Mouse (Mus musculus): ENCODE results near the gene Cflar.
A peak's percentile ranks its signal among the peaks of the same experiment; 100 is the strongest.

Cflar gene

GRCm38 (mm10) chr1:58712076-58713061 lies 1.1 kb downstream of the Cflar start:
- DNase-seq (ENCODE audit: low spot score in 2 of 2): no peak

- peak in 1 of 2 experiments; percentile 36 for DNase-seq (ENCODE audit: low spot score in 2 of 2)
Measured at GRCm38 (mm10) chr1:58713081-58713892, 2.0 kb downstream of the Cflar start.

GRCm38 (mm10) chr1:58713893-58714231 lies 2.6 kb downstream of the Cflar start:
- DNase-seq (ENCODE audit: low spot score in 2 of 2): no peak

- no peak for DNase-seq (ENCODE audit: low spot score in 2 of 2)
Measured at GRCm38 (mm10) chr1:58714361-58714760, 3.1 kb downstream of the Cflar start.

GRCm38 (mm10) chr1:58715536-58715935 lies 4.2 kb downstream of the Cflar start:
- DNase-seq (ENCODE audit: low spot score in 2 of 2): no peak

GRCm38 (mm10) chr1:58716162-58716882 lies 5.0 kb downstream of the Cflar start:
- DNase-seq (ENCODE audit: low spot score in 2 of 2): no peak

GRCm38 (mm10) chr1:58716883-58717220 lies 5.5 kb downstream of the Cflar start:
- DNase-seq (ENCODE audit: low spot score in 2 of 2): no peak

GRCm38 (mm10) chr1:58717589-58718270 lies 6.4 kb downstream of the Cflar start:
- DNase-seq (ENCODE audit: low spot score in 2 of 2): no peak

- no peak for DNase-seq (ENCODE audit: low spot score in 2 of 2)
Measured at GRCm38 (mm10) chr1:58719356-58719945, 8.1 kb downstream of the Cflar start.

GRCm38 (mm10) chr1:58720090-58720489 lies 8.8 kb downstream of the Cflar start:
- no peak for DNase-seq (ENCODE audit: low spot score in 2 of 2)

GRCm38 (mm10) chr1:58720988-58721387 lies 9.7 kb downstream of the Cflar start:
- no peak for DNase-seq (ENCODE audit: low spot score in 2 of 2)

GRCm38 (mm10) chr1:58722115-58722938 lies 11.0 kb downstream of the Cflar start:
- DNase-seq (ENCODE audit: low spot score in 2 of 2): no peak

GRCm38 (mm10) chr1:58723062-58723808 lies 11.9 kb downstream of the Cflar start:
- no peak for DNase-seq (ENCODE audit: low spot score in 2 of 2)

- no peak for DNase-seq (ENCODE audit: low spot score in 2 of 2)
Measured at GRCm38 (mm10) chr1:58723809-58724405, 12.6 kb downstream of the Cflar start.

- DNase-seq (ENCODE audit: low spot score in 2 of 2): no peak
Measured at GRCm38 (mm10) chr1:58724533-58724932, 13.2 kb downstream of the Cflar start.

- DNase-seq (ENCODE audit: low spot score in 2 of 2): no peak
Measured at GRCm38 (mm10) chr1:58725095-58725494, 13.8 kb downstream of the Cflar start.

- DNase-seq (ENCODE audit: low spot score in 2 of 2): no peak
Measured at GRCm38 (mm10) chr1:58725767-58726166, 14.5 kb downstream of the Cflar start.

GRCm38 (mm10) chr1:58727019-58727746 lies 15.9 kb downstream of the Cflar start:
- DNase-seq (ENCODE audit: low spot score in 2 of 2): no peak
